ENCODE assay signal across 16 mouse cellular contexts in the genomic region with DNA sequence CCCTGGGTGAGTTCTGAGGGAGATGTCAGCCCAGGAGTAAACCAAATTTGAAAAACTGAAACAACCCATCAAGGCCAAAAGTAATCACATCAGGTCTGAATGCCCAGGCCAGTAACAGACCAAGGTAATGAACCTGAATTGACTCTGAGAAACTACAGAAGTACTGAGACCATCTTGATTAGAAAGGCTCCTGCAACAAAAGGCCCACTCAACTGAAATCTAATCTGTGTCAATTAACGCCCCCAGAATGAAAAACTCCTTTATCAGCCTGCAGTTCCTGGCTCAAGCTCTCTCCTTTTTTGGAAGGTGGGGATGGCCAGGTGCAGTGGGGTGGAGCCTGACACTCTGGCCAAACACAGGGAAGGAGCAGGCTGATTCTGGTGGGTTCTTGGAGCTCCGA. TPM values are rescaled to one million over a fixed set of nuclear protein-coding genes. Genes with fewer than 3 reads are reported as not detected.
DNase-seq lines count a peak whose midpoint lies in the region; ATAC-seq lines count a peak whose summit lies in the region.
"Had no signal": no experiment of that assay in that cellular context is flagged by ENCODE, and none has a peak within 500 bp of the region (broad histone marks: within the 10 kb centered on the region; RNA-seq: fewer than 3 reads in every experiment).

No protein-coding gene starts in this region.

- DNase-seq in hindbrain, embryonic 11.5 days (ENCODE audit: low spot score) = no peak
- no peak for DNase-seq in neural tube, embryonic 10.5 days (ENCODE audit: extremely low spot score, low spot score)
- DNase-seq in layer of hippocampus, adult 11-12 months (ENCODE audit: low spot score) = no peak
- DNase-seq in yolk sac, embryonic 10.5 days (ENCODE audit: low spot score) = no peak
- DNase-seq: cerebellum, adult 9-11 months; heart, adult 2 months had no signal

- WGBS in hindbrain, embryonic 13.5 days = 27% methylated on average over 2 of the region's 2 CpGs
- WGBS in hindbrain, embryonic 11.5 days = 27% methylated on average over 2 of the region's 2 CpGs
- WGBS in neural tube, embryonic 15.5 days = 32% methylated on average over 2 of the region's 2 CpGs
- 6% methylated on average over 2 of the region's 2 CpGs for WGBS in forebrain, embryonic 12.5 days

- peaks cover 19% of the 10 kb centered on the region for H3K4me1 ChIP-seq in hindbrain, embryonic 13.5 days (replicated peaks)
- H3K4me1 ChIP-seq in hindbrain, embryonic 11.5 days (replicated peaks; ENCODE audit: control insufficient read depth, insufficient read depth, low read length) = peaks cover 3% of the 10 kb centered on the region; the same call in 1 of the 2 replicates
- H3K4me1 ChIP-seq in neural tube, embryonic 15.5 days = no peaks in the 10 kb centered on the region; the same call in 1 of the 2 replicates
- H3K4me1 ChIP-seq in forebrain, embryonic 12.5 days = peaks cover 42% of the 10 kb centered on the region
- H3K4me1 ChIP-seq: hindbrain, embryonic 15.5 days had no signal

- H3K27ac ChIP-seq in hindbrain, embryonic 13.5 days = no peak overlapping the region
- H3K27ac ChIP-seq in hindbrain, embryonic 11.5 days (ENCODE audit: low read depth, low read length) = no peak overlapping the region
- 0 out of 2 replicates have a peak overlapping the region, but pooled peaks have one; percentile 23 for H3K27ac ChIP-seq in neural tube, embryonic 15.5 days (replicated peaks)
- H3K27ac ChIP-seq in forebrain, embryonic 12.5 days = peak overlapping the region; percentile 48
- H3K27ac ChIP-seq: embryonic facial prominence, embryonic 15.5 days; heart, adult 2 months; hindbrain, embryonic 15.5 days; layer of hippocampus, adult 2 months; limb, embryonic 12.5 days; liver, embryonic 14.5 days; neural tube, embryonic 13.5 days had no signal

- H3K27me3 ChIP-seq in hindbrain, embryonic 13.5 days = no peaks in the 10 kb centered on the region
- H3K27me3 ChIP-seq in hindbrain, embryonic 11.5 days (ENCODE audit: control insufficient read depth, insufficient read depth, low read length) = no peaks in the 10 kb centered on the region
- no peaks in the 10 kb centered on the region for H3K27me3 ChIP-seq in neural tube, embryonic 15.5 days (replicated peaks)
- no peaks in the 10 kb centered on the region for H3K27me3 ChIP-seq in forebrain, embryonic 12.5 days
- H3K27me3 ChIP-seq: embryonic facial prominence, embryonic 15.5 days; hindbrain, embryonic 15.5 days; limb, embryonic 12.5 days; neural tube, embryonic 13.5 days had no signal

- ATAC-seq in hindbrain, embryonic 13.5 days (ENCODE audit: low FRiP score) = no peak
- no peak for ATAC-seq in hindbrain, embryonic 11.5 days (ENCODE audit: low FRiP score)
- ATAC-seq in neural tube, embryonic 15.5 days (ENCODE audit: low FRiP score) = no peak
- ATAC-seq in forebrain, embryonic 12.5 days (ENCODE audit: low FRiP score) = peak; percentile 36; the same call in 1 of the 2 replicates

- H3K9me3 ChIP-seq in hindbrain, embryonic 13.5 days = no peaks in the 10 kb centered on the region
- H3K9me3 ChIP-seq in hindbrain, embryonic 11.5 days (ENCODE audit: control insufficient read depth, low read length) = no peaks in the 10 kb centered on the region
- no peaks in the 10 kb centered on the region for H3K9me3 ChIP-seq in neural tube, embryonic 15.5 days (replicated peaks)
- H3K9me3 ChIP-seq in forebrain, embryonic 12.5 days = no peaks in the 10 kb centered on the region
- H3K9me3 ChIP-seq: embryonic facial prominence, embryonic 15.5 days; hindbrain, embryonic 15.5 days; limb, embryonic 12.5 days; megakaryocyte, embryonic 14.5 days; neural tube, embryonic 13.5 days had no signal

- no peaks in the 10 kb centered on the region for H3K36me3 ChIP-seq in hindbrain, embryonic 13.5 days
- H3K36me3 ChIP-seq in hindbrain, embryonic 11.5 days (ENCODE audit: control insufficient read depth, insufficient read depth, low read length) = no peaks in the 10 kb centered on the region
- H3K36me3 ChIP-seq in neural tube, embryonic 15.5 days = no peaks in the 10 kb centered on the region
- no peaks in the 10 kb centered on the region for H3K36me3 ChIP-seq in forebrain, embryonic 12.5 days (replicated peaks)
- H3K36me3 ChIP-seq: embryonic facial prominence, embryonic 15.5 days; hindbrain, embryonic 15.5 days; limb, embryonic 12.5 days; neural tube, embryonic 13.5 days had no signal

- 0 out of 2 replicates have a peak overlapping the region, but pooled peaks have one; percentile 5 for H3K9ac ChIP-seq in hindbrain, embryonic 13.5 days
- H3K9ac ChIP-seq in hindbrain, embryonic 11.5 days (ENCODE audit: low read depth, low read length) = no peak overlapping the region
- H3K9ac ChIP-seq in neural tube, embryonic 15.5 days (replicated peaks) = no peak overlapping the region
- H3K9ac ChIP-seq in forebrain, embryonic 12.5 days = no peak overlapping the region
- H3K9ac ChIP-seq: embryonic facial prominence, embryonic 15.5 days; hindbrain, embryonic 15.5 days; liver, embryonic 14.5 days; neural tube, embryonic 13.5 days had no signal

- H3K4me2 ChIP-seq in hindbrain, embryonic 13.5 days = no peak overlapping the region
- H3K4me2 ChIP-seq in hindbrain, embryonic 11.5 days (replicated peaks; ENCODE audit: low read depth, low read length) = no peak overlapping the region
- H3K4me2 ChIP-seq in neural tube, embryonic 15.5 days = no peak overlapping the region
- peak overlapping the region; percentile 1; the same call in 1 of the 2 replicates for H3K4me2 ChIP-seq in forebrain, embryonic 12.5 days
- H3K4me2 ChIP-seq: embryonic facial prominence, embryonic 15.5 days; hindbrain, embryonic 15.5 days; limb, embryonic 12.5 days; neural tube, embryonic 13.5 days had no signal

- no peak overlapping the region for H3K4me3 ChIP-seq in hindbrain, embryonic 13.5 days
- H3K4me3 ChIP-seq in hindbrain, embryonic 11.5 days (ENCODE audit: low read depth, low read length) = no peak overlapping the region
- H3K4me3 ChIP-seq in neural tube, embryonic 15.5 days (replicated peaks) = no peak overlapping the region
- no peak overlapping the region for H3K4me3 ChIP-seq in forebrain, embryonic 12.5 days (replicated peaks)
- H3K4me3 ChIP-seq: embryonic facial prominence, embryonic 15.5 days; heart, adult 2 months; hindbrain, embryonic 15.5 days; layer of hippocampus, adult 2 months; limb, embryonic 12.5 days; megakaryocyte, embryonic 14.5 days; neural tube, embryonic 13.5 days had no signal

RNA-seq across cellular contexts. Expression of gene Plekha7, which starts 45.7 kb away (rescaled TPM):
- polyA plus RNA-seq in hindbrain, embryonic 13.5 days (2015; fragmentation: Nextera tagmentation; extraction: Ambion mirVana) = 6.5 and 6.8 TPM in 2 replicates
- 8.4 and 8.8 TPM in 2 replicates for polyA plus RNA-seq in hindbrain, embryonic 11.5 days (2014; fragmentation: Nextera tagmentation; extraction: Ambion mirVana)
- 5.4 and 12.8 TPM in 2 replicates for polyA plus RNA-seq in neural tube, embryonic 15.5 days (2015; fragmentation: Nextera tagmentation; extraction: Ambion mirVana)
- 18.6 and 20.8 TPM in 2 replicates for polyA plus RNA-seq in forebrain, embryonic 12.5 days (2016; fragmentation: Nextera tagmentation; extraction: Ambion mirVana)

Comparison
In these comparisons a context has a peak if more than half of its experiments do, and no peak if none do; other contexts are left out.
1. H3K27ac ChIP-seq: peak in neural tube, embryonic 15.5 days (single experiment) and forebrain, embryonic 12.5 days (single experiment); none in hindbrain, embryonic 13.5 days (single experiment) and hindbrain, embryonic 11.5 days (single experiment).